Mouse (Mus musculus) cerebellum, adult 18-20 months (tissue): ENCODE measurements at regions not wholly inside any gene's neighbourhood (a gene's known extent, or its start where the extent isn't known, plus 50 kb on each side); places are given as distances from the start of the nearest gene placed in this dataset.
"Not testable (repeated sequence)": the region's sequence is repeated elsewhere in the genome, so short reads cannot be mapped to it uniquely, and the experiment has no call there.

Source experiments
- DNase-seq, 2 experiments: peaks; one replicate each; pipeline ENCODE4 v3.0.0; 2021

DNA sequence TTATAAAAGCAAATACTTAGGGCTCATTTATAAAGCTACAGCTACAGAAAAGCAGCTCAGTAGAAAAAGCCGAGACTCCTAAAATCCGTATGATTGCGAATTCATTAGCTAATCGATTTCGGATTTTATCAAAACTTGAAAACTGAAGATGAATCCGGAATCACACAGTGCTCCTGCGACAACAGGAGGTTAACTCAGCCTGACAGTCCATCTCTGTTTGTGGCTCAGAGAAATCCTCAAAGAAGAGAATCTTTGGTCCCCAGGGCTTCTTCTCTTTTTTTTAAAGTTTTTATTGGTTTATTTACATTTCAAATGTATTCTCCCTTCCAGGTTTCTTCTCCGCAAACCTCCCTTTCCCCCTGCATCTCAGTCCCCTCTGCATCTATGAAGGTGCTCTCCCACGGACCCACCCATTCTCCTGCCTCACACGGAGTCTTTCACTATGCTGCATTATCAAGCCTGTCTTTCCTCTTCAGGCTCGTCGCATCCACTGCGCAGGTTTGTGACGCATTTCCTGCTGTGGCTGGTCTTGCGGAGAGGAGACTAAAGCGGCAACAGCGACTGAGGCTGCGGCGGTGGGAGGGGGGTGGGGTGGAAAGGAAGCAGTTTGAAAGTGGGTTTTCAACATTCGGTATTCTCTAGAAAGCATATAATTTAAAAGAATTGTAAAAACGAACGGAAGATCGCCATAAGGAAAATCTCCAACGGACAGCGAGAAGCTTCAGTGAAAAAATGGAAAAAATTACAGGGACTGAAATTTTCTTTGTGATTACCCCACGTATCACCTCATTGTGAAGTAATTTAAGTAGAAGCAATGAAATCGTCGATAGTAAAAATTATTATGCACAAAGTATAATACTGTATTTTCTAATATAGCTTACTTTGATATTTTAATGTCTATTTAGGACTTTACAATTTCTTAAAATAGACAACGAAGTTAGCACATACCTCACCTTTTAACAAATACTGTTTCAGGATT, 482.5 kb upstream of the Snrpn start:
- peak; percentile 58 to 71 for DNase-seq

DNA sequence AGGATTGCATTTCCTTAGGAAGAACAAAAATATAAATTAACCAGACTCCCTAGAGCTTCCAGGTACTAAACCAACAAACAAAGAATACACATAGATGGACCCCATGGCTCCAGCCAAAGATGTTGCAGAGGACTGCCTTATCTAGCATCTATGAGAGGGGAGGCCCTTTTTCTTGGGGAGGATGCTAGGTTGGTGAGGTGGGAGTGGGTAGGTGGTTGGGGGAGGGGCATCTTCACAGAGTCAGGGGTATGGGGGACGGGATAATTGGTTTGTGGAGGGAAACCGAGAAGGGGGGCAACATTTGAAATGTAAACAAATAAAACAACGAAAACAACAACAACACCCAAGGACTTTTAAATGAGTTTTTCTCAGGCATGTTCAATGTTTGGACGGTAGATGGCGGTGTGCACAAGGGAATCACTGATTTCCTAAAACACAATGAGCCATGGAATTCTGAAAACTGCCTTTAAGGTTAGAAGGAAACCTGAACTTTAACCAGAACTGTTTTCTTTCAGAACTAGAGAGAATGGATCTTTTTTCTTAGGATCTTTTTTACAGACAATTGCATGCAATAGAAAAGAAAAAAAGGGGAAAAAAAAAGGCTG, 477.2 kb upstream of the Snrpn start:
- not testable (repeated sequence) for DNase-seq
